Mouse (Mus musculus) gonadal fat pad, adult 2 months (tissue): ENCODE data around the gene Rpl23a. TPM values are rescaled to one million over a fixed set of nuclear protein-coding genes. Genes with fewer than 3 reads are reported as not detected.

ENCODE experiments used
- DNase-seq: peaks from one replicate; pipeline ENCODE4 v3.0.0-alpha.2; 2012; ENCODE audit warnings: low read depth
- polyA plus RNA-seq: library from polyadenylated mRNA; depleted of rRNA; stranded (reverse); fragments of >200 nt; gene quantifications from 2 replicates; pipeline ENCODE4 v1.2.3, GENCODE M21; 2012

Gene Rpl23a
- polyA plus RNA-seq, 1 experiment, result 284 TPM

DNA sequence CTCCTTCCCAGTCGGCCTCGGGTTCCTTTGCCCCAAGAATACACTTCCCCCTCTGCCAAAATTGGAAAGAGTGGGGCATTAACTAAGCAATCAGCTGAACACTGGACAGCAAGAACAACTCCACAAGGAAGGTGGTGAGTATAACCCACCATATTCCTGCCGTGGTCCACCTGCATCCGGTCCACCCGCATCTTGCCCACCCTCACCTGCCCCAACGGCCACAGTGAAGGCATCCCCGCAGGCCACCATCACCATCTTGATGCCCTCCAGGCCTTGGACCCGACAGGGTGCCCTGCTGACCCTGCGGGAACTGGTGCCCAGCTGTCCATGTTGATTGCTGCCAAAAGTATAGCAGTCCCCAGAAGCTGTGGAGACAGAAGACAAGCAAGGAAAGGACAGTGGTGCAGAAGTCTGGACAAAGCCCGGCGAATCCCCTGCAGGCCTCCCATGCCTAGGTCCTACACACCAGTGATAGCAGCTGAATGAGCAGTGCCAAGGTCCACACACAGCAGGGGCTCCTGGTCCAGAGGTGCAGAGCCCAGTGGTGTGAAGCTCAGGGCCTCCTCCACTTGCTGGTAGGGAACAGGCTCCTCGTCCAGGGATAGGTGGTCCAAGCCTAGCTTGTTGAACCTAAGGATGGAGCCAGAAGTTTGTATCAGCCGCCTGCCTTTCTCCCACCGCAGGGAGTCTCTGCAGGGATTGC lies 16.0 kb downstream of the Rpl23a start:
- DNase-seq, result no peak

DNA sequence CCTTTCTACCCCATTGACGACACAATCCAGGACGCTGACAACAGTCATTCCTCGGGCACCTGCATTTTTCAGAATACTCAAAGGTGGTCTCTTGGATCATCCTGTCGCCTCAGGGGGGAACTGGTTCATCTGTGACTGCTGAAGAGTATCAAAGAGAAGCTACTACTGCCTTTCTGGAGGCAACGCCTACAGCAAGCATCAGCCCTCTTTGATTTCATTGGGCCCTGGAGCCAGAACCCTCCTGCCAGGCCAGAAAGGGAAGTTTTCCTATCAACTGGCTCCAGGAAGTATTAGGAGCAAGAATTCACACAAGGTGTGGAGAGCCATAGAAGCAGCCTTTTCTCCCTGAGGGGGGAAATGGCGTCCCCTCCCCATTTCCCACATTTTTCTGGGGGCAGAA lies 16.7 kb downstream of the Rpl23a start:
- DNase-seq, result no peak

DNA sequence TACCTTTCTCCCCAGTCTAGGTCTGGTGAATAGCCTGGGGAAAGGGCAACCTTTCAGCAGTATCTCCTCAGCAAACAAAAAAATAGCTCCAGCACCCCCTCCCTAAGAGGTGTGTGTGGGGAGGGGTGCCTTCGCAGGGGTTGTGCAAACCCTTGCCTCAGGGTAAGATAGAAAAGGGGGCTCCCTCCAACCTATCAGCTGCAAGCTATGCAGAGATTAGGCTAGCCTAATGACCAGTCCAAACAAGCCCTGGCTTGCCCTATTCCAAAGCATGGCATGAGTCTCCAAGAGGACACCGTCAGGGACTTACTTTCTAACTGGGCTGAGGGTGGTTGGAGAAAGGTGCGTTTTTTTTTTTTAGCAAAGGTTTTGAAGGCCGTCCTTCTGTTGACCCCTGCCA lies 17.2 kb downstream of the Rpl23a start:
- no peak for DNase-seq

DNA sequence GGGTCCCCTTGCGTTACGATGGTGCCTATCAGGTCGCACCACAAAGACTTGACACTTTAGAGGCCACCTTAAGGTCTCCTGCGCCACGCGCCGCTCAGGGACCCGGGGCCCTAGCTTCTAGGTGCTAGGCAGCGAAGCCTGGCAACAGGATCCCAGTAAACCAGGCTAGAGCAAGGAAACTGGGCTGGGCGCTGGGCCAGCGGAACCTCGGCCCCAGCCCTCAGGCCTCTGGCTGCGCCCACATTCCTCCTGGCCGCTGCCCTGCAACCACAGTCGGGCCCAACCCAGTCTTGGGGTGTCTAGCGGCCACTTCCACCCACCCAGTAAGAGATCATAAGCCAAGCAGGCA lies 17.6 kb downstream of the Rpl23a start:
- no peak for DNase-seq

DNA sequence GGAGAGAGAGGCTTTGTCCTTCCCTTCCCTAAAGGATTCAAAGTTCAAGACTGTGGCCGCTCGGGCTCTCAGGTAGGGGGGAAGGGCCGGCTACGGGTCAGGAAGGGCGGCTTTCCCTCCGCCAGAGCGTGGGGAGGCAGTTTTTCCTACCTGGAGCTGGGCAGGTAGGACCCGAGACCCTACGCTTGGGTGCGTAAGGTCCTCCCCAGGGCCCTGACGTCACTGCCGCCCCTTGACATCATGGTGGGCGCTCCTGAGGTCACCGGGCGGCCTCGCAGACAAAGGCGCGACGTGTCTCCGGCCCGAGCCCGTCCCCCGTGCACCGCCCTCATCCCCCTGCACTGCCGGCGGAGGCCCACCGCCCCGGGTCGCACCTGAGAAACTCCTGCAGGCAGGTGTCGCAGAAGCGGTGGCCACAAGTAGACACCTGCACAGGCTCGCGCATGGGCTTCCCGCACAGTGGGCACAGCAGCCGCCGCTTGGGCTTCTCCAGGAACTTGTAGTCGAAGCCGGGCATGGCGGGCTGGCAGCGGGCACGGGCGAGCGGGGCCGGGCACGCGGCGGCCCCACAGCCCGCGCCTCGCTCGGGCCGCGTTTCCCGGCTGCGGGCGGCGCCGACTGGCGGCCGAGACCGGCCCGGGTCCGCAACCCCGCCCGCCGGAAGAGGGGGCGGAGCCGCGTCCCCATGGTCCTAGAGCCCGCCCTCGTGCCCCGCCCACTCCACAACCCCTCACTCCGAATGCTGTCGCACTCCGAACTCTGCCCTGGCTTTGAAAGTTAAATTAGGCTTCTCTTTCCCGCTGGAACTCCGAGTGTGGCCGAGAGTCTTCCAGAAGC lies 18.2 kb downstream of the Rpl23a start, which contains the start of gene Traf4:
Gene Traf4, minus strand, starts transcription at position 666 of the 837 bp plus-strand sequence.
- no peak for DNase-seq

DNA sequence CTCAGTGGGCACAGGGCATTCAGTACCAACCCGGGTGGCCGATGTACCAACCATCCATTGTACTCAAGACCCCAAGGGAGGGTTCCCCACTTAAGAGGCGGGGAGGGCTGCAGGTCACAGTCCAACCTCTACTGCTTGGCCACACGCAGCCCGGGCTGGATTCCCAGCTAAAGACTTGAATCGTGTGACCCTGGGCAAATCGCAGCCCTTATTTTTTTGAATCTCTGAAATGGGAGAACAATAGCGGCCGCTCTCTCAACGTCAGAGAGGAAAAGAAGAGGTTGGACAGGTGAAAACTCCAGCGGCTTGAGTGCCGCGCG lies 18.8 kb downstream of the Rpl23a start:
- DNase-seq, result no peak

DNA sequence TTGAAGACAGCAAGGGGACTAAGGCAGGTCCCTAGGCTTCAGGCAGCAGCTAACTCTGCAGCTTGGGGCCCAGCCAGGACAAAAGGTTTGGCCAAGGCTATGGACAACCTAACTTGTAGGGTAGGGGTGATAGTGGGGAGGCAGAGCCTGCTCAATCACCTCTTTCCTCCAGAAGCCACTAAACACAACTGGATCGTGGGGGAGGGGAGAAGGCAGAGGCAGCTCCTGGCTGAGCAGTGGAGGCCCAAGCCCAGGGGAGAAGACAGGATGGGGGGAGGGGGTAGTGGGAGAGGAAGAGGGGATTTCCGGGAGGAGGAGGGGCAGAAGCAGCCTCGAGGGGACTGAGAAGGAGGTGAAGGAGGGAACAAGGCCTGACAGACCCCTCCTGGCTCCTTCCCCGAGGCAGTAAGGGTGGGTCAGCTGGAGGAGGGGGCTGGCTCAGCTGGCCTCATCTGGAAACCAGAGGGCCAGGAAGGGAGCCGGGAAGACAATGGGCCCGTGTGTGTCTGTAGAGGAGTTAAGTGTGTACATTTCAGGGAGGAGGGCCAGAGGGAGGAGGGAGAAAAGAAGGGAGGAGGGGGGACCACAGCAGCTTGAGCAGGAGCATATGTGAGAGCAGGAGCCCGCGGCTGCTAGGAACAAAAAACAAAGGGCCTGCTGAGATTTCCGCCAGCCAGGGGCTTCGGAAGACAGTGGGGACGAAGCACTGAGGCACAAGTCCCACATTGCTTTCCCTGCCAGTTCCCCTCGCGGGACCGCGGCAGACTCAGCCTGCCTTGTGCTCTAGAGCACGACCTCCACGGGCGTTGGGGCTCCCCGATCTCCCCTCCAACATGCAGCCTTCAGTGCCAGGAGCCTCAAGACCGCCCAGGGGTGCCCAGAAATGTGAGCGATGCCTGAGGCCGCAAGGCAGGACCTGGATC lies 19.4 kb downstream of the Rpl23a start:
- no peak for DNase-seq

DNA sequence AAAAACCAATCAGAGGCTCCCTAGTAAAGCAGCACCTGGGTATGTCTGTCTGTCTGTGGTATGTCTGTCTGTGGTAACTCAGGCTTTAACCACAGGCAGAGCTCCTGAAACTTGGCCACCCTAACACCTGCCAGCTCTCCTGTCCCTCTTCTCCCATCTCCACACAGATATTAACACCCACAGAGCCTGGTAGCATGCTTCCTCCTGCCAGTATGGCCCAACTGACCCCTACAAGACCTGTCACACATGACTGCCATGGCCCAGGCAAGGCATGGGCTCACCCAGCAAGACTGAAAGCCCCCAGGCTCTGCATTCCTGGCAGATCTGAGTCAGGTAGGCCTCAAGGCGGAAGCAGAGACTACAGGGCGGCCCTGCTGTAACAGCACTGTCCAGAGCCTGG lies 20.3 kb downstream of the Rpl23a start:
- no peak for DNase-seq

DNA sequence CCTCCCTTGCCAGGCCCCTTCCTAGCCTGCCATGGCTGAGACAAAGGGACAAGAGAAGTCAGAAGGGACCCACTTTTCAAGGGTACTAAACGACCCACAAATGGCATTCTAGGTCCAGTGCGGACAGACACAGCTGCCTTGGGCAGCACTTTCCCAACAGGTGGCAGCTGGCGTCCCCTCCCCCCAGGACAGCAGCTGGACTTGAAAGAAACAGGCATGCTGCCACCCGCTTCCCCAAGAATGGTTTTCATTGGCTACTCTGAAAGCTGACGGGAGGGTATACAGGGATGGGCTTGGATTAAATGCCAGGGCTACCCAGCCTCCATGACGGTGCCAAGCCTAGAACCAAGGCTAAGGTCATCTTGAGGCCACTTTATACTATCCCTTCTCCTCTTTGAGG lies 20.9 kb downstream of the Rpl23a start:
- DNase-seq, result no peak

DNA sequence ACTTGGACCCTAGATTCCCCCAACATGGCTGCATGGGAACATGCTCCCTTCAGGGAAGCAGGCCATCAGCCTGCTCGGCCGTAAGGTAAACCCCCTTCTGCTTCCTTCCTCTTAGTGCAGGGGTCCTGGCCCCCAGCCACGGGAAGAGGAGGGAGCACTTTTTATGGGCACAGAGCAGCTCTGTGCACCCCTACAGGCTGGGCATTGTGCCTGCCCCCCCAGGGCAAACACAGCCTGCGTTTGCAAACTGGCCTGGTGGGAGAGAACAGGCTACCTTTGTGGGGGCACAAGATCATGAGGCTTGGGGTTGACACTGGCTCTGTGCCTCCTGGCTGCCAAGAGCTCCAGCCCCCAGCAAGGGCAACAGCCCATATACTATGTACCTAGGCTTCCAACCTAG lies 21.4 kb downstream of the Rpl23a start:
- DNase-seq, result no peak

DNA sequence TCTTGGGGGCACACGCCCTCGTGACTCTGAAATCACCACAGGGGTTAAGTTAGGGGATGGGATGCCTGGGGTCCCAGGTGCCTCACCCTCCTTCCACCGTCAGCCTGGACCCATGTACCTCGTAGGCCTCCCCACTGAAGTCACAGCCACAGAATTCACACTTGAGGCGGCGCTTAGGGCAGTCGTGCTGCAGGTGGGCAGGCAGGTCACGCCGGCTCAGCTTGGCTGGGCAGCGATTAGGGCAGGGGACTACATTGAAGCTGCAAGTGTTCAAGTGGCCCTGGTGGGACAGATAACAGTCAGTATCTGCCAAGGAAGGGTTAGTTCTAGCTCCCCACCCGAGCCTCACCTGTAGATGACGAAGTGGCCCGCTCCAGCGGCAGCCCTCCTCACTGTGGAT lies 22.2 kb downstream of the Rpl23a start:
- no peak for DNase-seq

DNA sequence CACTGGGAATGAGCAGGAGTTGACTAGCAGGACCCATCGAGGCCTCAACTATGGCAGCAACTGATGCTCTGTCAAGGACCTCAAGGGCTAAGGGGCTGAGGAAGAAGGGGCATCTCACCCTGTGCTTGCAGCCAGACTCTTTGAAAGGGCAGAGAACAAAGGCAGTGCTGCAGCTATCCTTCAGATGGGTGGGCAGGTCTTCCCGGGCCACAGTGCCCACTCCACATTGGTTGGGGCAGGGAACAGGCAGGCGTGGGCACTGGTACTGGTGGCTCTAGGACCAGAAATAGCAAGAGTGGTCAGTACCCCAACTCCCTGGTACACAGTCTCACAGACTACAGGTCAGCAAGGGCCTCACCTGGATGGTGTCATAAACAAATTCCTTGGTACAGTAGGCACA lies 22.7 kb downstream of the Rpl23a start:
- DNase-seq, result no peak

DNA sequence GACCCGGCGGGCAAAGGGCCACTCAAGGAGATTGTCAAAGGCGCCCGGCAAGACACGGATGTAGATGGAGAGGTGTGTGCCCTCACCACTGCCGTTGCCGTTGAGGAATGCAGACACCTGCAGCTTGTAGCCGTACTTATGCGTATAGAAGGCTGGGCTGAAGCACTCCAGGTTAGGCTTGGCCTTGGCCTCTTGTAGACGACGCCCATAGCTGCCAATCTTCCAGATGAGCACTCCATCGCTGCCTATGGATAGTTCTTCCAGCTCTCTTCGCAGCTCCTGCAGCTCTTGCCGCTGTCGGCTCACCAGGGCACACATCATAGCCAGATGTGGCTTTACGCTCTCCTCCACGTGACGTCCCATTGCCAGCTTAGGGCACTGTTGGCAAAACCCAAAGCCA lies 23.2 kb downstream of the Rpl23a start:
- no peak for DNase-seq

DNA sequence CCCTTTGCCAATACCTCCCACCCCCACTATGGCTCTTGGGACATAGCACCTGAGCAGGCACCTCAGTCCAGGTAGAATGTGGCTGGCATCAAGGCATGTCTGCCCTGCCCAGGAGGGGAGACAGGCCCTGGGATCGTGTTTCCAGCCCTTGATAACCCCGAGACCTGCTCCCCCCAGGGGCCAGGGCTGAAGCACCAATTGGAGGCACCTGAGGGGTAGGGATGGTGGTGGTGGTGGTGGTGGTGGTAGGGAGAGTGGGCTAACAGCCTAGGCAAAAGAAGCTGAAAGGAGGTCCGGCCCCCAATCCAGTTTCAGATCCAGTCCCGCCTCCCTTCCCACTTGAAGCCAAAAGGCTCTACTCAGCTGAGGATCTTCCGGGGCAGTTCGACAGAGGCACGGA lies 23.8 kb downstream of the Rpl23a start:
- no peak for DNase-seq

DNA sequence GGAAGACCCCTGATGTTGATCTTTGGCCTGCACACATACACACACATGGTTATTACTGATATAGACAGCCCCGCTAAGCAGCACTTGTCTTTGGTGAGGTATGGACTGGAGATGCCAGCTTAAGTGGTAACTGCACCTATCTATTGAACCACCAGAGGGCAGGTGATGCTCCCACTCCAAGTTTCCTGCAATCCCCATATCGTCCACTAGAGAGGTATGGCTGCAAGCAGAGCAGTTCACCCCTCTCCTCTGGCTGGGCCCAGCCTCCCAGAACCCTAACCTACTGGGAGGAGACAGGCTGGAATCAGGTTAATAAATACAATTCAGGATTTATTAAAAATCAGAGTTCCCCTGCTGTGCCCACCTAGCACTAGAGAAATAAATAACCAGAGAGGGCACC lies 24.3 kb downstream of the Rpl23a start:
- no peak for DNase-seq

DNA sequence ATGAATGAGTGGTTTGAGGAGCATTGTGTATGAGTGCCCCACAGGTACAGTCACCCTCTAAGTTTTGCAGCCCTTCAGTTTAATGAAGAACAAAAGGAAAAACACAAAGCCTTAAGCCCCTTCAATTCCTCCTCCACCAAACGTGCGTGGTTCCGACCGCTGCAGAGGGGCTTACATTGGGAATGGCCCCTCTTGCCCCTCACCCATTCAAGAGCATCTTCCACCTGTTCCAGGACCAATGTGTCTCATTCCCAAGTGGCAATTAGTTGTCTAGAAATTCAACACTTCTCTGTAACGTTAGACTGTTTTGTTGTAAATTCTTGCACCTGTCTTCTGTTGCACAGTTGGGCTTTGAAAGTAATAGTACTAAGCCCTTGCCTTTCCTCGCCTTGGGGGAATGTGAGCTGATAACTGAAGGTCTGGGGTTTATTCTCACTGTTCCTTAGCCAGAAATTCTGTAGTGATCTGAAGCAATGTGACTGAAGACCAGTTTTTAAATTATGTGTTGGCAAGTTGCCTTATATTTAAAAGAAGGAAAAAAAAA lies 27.2 kb downstream of the Rpl23a start:
- DNase-seq, result no peak

DNA sequence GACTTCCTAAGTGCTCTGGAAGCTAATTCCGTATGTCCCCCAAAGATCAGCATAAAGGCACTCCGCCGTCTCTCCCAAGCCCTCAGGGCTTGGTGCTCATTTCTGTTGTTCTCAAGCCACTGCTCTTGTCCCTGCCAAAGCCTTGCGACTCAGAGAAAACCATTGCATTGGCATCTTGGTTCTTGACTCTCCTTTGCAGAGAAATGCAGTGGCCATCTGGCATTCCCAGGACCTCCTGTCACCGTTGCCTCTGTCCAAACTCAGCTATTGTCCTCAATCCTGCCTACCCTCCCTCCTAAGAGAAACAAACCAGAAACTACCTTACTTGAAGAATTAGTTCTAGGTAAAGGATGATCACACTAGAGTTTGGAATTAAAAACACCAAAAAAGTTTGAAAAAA lies 27.7 kb downstream of the Rpl23a start:
- DNase-seq, result no peak

DNA sequence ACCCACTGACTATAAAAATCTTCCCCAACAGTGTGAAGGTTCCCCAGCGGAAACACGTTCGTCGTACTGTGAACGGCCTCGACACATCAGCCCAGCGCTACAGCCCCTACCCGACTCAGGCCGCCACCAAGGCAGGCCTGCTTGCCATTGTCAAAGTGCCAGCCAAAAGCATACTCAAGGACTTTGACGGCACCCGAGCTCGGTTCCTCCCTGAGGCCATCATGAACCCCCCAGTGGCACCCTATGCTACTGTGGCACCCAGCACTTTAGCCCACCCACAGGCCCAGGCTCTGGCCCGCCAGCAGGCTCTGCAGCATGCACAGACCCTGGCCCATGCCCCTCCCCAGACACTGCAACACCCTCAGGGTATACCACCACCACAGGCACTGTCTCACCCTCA lies 29.6 kb downstream of the Rpl23a start:
- no peak for DNase-seq

DNA sequence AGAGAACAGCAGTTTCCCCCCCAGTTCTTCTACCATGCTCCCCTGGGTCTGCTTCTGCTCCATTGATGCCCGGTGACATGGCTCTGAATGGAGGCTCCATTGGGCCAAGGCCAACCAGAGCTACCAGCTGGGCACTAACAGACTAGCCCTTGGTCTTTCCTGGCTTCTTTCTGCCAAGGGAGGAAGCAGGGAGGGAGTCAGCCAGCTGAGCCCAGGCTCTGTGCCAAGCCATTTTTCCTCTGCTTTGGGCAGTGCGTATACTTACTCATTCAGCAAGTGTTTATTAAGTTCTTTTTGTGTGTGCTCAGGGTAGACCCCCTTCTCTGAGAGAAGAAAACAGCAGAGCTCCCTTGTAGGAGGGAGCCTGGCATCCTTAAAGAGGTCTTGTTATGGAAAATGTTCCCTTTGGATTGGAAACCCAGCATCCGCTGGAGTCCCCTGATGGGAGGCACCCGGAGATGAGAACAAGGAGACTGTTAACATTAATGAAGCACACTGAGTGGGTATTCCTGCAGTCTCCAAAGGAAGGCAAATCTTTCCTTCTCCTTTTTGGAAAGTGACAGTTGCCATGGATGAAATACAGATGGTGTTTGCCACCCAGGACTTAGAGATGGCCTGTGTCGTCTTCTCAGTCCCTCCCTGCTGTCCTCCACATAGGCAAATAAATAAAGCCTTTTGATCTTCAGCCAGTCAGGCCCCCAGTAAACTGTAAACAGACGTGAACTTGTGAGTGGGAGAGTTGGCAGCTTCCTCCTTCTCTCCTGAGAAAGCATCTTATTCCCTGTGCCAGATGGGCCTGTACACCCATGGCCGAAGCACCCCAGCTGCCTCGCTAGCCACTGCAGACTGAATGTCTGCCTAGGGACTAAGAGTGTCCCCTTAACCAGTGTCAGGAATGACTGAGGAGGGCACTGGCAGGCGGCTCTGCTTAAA lies 30.8 kb downstream of the Rpl23a start:
- no peak for DNase-seq

DNA sequence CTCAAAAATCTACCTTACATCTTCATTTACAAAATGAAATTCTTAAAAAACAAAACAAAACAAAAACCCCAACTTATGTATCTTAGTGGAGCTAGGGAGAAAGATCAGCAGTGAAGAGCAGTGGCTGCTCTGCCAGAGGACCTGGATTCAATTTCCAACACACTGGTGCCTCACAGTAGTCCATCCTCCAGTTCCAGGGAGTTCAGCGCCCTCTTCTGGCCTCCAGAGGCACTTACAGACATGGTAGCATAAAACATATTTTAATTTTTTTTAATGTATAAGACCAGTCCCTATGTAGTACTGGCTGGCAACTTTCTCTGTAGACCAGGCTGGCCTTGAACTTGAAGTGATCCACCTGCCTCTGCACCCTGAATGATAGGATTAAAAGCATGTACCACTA lies 32.2 kb downstream of the Rpl23a start:
- no peak for DNase-seq
